In the genomic region with DNA sequence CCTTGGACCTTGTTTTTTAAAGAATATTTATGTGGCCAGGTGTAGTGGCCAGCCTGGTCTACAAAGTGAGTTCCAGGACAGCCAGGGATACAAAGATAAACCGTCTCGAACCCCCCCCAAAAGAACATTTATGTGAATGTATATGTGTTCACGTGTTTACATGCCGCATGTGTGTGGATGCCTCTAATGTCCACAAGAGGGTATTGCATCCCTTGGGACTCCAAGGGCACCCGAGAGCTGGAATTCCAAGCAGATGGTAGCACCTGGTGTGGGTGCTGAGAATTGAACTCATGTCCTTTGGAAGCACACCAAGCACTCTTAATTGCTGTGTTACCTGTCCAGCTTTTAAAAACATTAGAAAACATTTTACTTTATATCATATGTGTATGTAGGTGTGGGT, we compare ENCODE assay signal across 1 mouse cellular context.
TF ChIP-seq lines count a peak whose summit lies in the region.

No protein-coding gene starts in this region.

TF ChIP-seq in MEL, 35 proteins besides CTCF, POLR2A, EP300 and RAD21 (continued from another document):
- no peak for TF ChIP-seq TCF12 (IDR thresholded peaks at IDR 0.05; ENCODE audit: low read depth, low read length)
- TF ChIP-seq USF1 (IDR thresholded peaks at IDR 0.05; ENCODE audit: low read depth, low read length), result no peak
- TF ChIP-seq USF2 (IDR thresholded peaks at IDR 0.05; ENCODE audit: borderline replicate concordance in 1 of 2, insufficient read depth in 1 of 2, low read depth in 1 of 2, low read length in 2 of 2), result no peak
- no peak for TF ChIP-seq BHLHE40 (IDR thresholded peaks at IDR 0.05; ENCODE audit: borderline replicate concordance, low read depth, low read length)
- TF ChIP-seq SMC3 (IDR thresholded peaks at IDR 0.05; ENCODE audit: low read depth, low read length), result no peak
- TF ChIP-seq RCOR1 (IDR thresholded peaks at IDR 0.05; ENCODE audit: low read depth, low read length), result no peak
